Mouse (Mus musculus): ENCODE data around the gene Ptprn2.

Gene Ptprn2

DNA sequence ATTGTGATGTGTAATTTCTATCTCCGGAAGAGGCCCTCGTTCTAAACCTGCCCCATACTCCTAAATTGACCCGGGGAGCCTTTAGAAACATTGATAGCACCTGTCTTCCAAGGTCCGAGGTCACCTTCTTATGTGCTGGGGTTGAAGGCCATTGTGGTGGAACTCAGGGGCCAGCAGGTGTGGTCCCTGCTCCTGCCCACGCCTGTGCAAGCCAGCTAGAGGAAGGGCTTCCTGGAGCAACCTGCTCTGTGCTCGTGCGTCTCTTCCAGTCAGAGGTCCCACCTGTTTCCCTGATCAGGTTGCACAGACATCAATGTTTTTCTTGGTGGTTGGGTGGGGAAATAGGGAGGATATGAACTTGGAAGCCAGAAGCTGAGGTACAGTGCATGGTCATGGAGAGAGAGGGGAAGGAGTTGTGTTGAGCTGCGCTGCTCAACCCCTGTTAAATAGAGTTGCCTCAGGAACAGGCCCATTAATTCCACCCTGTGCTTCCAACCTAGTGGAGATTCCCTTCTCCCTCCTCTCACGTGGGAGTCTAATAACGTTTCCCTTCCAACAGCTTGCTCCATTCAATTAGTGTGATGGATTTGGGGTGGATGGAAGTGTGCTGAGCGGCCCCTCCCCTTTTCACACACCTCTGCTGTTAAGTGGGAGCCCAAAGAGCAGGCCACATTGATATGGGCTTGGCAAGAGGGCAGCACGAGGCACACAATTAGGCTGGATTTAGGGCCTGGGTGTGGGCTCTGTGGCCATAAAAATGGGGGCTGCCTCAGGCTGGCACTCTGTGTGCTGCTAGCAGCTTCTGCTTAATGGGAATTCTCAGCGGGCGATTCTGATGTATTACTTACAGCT, 156.0 kb downstream of the Ptprn2 start:
- DNase-seq (ENCODE audit: low read depth, low spot score): peak; percentile 72

DNA sequence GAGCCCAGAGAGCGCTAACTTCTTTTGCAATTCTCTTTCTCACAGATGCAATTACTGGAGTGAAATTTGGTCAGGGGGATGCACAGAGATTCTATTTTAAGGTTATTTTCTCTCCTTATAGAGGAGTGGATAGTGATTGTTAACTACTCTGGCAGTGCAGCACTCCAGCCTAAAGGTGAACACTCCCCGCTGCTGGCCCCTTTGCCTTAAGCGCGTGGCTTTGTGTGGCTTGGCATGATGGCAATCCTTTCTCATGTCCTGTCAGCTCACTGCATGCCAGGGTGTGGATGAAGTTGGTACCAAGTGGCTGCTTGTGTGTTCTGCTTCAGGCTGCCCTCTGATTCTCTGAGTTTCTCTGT, 156.7 kb downstream of the Ptprn2 start:
- no peak for DNase-seq (ENCODE audit: low read depth, low spot score)

DNA sequence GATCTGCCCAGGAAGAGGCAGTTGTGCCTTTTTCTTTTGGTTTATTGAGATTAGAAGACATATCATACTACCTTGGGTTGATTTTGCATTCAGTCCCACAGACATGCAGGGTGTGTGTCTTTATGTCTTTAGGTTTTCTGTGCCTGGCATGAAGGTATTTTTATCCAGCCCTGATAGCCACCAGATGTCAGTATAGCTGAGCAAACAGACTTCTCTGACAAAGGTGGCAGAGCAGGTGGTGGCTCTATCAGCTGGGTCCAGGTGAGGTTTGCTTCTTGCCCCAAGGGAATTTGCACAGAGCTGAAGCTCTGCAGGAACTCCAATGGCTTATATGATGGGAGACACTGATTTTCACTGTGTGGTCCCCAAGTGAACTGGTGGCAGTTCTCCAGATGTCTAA, 161.3 kb downstream of the Ptprn2 start:
- DNase-seq (ENCODE audit: low read depth, low spot score): no peak

DNA sequence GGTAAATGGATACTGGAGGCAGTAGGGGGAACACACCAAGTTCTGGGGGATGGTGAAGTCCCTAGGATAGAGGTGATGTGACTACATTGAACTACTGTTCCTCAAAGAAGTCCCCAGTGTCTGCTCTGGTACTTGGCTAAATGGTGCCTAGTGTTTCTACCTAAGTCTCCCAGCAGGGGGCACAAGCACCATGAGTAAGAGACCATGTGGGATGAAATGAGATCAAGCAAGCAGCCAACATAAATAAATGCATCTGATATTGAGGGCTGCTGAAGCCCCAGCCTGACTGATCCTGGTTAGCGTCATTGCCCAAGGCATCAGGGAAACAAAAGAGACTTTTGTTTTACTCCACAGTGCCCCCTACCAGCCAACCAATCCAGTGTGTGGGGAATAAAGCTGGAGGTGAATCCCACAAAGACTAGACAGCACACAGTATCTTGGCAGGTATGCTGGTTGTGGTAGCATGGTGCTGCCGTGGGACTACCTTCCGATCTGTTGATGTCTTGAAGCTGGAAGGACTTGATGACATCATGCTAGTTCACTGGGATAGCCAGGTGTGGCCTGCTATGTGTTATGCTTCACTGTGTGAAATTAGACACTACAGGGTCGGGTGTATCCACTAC, 163.2 kb downstream of the Ptprn2 start:
- peak; percentile 37 for DNase-seq (ENCODE audit: low read depth, low spot score)

DNA sequence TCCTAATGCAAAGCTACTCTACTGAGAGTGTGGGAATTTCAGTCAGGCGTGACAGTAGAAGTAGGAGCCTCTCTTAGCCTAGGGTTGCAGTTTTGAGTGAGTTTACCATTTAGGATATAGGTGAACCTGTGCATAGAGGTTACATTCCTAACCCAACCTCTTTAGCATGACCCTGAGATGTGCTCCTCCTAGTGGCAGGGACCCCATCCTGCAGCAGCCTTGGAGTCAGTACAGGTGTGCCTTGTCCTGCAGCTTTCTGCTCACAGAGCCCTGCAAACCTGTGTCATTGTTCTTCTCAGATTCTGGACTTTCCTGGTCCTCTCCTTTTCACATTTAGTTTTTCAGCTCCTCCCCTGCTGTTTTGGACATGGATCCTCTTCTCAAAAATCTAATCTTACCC, 168.2 kb downstream of the Ptprn2 start:
- DNase-seq (ENCODE audit: low read depth, low spot score): no peak

DNA sequence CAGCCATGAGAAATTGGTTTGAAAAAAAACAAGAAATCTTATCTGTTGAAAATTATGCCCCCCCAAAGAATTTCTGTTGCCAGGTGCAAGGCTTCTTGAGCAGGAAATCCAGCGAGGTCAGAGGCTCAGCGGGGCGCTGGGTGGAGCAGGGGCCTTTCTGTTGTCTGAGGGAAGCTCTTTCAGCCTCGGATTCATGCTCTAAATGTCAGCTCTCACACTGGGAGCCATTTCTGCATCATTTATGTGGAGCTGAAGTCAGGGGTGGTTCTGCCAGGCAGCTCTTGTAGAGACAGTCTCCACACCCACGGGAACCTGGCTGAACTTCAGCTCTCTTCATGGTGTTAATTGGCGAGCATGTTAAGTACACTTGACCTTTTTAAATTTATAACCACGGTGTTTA, 174.6 kb downstream of the Ptprn2 start:
- peak; percentile 2 for DNase-seq (ENCODE audit: low read depth, low spot score)

DNA sequence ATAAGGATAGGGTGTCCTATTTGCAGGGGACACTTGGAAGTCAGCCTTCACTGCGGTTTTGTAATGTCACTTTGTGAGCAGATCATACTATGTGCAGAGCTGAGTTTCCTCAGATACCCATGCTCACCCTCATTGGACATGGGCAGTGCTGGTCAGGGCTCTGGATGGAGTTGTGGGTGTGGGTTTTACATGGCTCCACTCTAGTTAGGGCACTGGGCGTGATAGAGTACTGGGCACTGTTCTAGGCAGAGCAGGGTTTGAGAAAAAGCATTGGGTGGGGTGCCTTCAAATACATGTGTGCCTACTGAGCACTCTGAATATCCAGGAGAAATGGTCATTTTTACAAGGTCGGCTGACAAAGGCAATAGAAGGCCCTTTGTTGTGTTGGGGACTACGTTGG, 175.5 kb downstream of the Ptprn2 start:
- no peak for DNase-seq (ENCODE audit: low read depth, low spot score)

DNA sequence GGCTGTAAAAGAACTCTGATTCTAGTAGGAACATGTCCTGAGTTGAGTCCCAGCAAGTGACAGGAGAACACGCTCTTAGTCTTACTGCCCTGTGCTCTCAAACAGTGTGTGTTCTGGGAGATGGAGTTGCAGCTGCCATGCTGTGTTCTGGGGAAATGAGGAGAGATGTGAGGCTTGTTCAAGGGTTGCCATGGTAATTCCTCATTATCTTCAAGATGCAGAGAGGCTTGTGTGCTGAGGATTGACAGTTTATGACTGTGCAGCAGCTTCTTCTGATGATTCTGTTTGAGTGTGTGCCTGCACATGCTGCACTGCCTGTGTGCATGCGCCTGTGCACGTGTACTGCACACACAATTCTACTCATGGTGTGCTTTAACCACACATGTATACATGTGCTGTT, 192.2 kb downstream of the Ptprn2 start:
- DNase-seq (ENCODE audit: low read depth, low spot score): no peak

DNA sequence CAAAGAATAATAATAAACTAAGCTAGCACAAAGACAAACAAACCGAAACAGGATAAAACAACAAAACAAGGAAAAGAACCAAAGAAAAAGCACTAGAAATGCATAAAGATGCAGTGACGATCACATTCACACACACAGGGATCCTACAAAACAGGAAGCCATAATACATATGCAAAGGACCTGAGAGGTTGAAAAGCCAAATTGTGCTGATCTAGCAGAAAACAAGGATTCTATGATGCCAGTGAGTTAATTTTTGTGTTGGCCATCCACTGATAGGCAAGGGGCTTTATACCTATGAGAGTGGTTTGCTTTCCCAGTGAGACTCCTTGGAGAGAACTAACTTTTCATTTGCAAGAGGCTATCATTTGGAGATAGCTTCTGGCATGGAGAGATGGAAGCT, 204.3 kb downstream of the Ptprn2 start:
- DNase-seq (ENCODE audit: low read depth, low spot score): no peak

DNA sequence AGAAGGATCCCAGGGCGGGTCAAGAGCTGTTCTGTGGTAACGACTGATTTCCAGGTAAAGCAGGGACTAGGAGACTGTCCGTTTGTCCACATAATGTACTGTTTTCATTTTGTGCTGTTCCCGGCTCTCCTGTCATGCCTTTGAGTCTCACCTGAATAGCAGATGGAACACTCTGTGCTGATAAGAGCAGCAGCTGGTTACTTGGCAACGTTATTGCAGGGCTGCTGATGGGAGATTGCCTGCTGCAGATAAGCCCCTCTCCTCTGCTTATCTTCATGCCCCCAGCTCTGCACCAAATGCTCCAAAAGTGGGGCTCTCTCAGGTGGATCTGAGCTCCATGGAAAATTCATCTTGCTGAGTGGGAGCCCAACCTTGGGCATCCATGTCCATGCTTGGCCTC, 224.0 kb downstream of the Ptprn2 start:
- no peak for DNase-seq (ENCODE audit: low read depth, low spot score)

DNA sequence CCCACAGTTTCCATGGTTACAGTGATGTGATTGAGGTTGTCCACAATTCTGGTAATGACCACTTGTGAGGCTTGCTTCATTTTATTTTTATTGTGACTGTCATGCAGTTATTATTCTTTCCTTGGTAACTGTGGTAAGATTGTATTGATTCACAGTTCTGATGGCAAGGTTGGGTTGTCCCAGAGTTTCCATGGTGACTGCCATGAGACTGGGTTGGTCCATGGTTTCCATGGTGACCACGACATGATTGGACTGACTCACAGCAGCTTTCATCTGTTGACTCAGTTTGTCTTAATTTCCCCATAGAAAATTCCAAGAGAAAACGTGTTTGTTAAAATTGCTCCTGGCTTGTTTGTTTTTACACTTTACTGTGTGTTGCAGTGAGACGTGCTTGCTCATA, 225.2 kb downstream of the Ptprn2 start:
- no peak for DNase-seq (ENCODE audit: low read depth, low spot score)

DNA sequence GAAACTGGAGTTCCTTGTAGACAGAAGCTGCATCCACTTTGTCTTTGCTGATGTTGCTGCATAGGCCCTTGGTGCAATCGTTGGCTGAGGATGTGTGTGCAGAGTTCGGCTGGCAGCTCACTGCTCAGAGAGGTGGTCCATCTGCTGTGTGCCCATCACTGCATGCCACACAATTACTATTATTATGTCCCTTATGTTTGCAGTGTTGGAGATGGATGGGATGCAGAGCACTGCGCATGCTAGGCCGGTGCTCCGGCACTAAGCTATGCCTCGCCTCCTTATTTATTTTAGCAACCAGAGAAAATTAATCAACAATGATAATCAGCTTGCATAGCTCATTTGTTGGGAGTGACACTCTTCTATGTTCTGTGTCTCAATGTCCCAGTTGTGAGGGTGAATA, 225.6 kb downstream of the Ptprn2 start:
- no peak for DNase-seq (ENCODE audit: low read depth, low spot score)

DNA sequence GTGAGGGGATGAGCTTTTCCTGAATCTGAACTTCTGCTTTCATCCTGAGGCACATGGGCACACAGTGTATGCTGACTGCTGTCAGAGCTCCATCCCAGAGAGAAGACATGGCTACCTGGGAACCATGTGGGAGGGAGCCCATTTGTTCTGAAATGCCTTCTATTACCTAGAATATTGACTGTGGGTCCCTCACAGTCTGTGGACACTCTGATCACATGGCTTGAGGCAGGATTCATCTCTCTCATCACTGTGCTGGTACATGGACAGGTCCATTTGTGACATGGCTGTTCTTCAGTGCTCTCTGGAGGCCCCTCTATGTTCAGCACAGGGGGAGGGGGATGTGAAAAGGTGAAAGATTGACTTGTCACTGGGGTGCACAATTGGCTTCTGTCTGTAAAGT, 227.6 kb downstream of the Ptprn2 start:
- no peak for DNase-seq (ENCODE audit: low read depth, low spot score)

DNA sequence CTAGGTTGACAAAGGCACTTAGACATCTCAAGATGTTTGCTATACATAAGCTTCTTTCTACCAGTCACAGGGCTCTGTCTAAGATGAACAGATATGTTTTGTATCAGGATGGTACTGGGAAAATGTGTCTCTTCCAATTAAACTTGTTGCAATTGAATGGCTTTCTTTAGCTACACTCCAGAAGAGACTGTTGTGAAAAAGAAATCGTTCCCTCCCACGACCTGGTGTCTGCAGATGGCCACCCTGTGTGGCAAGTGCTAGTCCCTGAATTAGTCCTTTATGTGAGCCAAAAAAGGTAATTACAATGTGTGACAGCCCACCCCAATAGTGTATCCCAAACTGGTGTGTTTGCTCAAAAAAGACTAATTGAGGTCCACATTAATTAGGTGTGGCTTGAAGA, 235.5 kb downstream of the Ptprn2 start:
- no peak for DNase-seq (ENCODE audit: low read depth, low spot score)

DNA sequence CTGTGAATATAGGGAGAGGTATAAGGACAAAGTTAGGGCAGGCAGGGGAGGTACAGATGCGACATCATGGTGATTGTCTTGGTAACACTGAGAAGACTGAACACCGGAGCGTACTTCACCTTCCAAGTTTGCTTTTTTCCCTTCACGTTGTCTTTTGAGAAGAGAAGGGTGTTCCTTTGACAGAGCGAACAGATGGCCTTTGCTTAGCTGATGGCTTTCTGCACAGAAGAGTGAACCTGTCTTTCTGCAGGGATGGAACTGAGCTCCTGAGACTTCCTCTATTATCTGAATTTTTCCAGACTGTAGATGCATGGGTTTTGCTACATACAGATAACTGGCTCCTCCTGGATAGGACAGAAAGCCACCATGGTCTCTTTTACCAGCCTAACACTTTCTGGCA, 254.6 kb downstream of the Ptprn2 start:
- DNase-seq (ENCODE audit: low read depth, low spot score): no peak

DNA sequence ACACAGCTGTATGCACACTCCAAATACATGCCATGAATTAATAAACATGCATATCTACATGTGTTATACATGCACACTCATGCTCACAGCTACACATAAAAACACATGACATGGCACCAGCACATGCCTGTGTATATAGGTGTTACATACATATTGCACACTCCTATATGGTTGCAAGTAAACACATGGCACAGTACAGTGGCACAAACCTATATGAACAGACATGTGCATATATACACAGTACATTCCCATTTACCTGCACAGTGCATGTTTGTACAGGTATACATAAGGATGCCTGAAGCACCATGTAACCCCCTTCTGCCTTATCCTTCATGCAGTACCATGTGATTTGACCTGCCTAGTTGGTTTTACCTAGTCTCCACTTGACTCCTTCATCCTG, 255.8 kb downstream of the Ptprn2 start:
- no peak for DNase-seq (ENCODE audit: low read depth, low spot score)

DNA sequence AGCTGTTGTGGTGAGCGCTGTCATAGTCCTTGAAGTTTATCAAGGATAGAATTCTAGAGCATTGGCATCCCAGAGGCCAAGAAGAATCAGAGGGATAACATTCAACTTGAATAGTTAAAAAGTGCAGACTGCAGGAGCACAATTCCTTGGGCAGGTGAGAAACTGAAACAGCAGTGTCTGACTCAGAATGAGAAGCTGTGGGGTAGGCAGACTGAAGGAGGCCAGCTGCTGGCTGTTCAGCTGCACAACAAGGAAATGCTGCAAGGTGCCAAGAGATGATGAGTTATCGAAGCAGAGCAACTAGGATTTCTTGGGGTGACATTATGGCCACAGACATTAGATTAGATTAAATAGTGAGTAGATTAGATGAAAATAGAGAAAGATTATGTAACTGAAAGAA, 260.9 kb downstream of the Ptprn2 start:
- no peak for DNase-seq (ENCODE audit: low read depth, low spot score)

DNA sequence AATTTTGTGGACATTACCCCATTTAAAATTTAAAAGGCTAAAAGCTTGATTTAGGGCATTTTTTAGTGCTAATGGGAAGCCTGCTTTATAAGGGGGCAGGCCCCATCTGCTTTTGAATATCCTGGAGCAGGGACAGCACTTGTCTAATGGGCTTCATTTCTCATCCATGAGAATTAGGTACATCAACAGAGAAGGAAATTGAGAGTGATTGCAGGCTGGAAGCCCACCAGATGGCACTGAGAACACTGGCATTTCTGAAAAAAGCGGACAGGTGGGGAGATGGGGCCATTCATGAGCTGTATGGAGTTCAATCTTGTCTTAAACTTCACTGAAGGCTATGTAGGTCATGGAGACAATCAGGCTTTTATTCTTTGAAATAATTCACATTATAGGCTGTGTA, 267.3 kb downstream of the Ptprn2 start:
- DNase-seq (ENCODE audit: low read depth, low spot score): no peak

DNA sequence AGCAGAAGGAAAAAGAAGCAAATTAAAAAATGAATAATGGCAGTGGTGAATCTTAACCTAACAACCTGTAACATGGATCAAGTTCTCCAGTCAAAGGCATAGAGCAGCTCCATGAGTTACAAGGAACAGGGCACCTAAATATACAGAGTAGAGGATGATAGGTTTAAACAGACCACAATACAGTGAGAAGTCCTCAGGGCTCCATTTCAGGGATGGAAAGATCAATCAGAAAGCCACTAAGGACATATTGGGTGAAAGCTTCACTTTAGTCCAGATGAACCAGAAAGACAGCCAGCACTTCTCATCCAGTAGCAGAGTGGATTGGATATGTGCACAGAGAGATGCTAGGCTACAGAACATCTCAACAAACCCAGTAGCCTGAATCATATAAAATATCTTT, 278.4 kb downstream of the Ptprn2 start:
- DNase-seq (ENCODE audit: low read depth, low spot score): no peak

DNA sequence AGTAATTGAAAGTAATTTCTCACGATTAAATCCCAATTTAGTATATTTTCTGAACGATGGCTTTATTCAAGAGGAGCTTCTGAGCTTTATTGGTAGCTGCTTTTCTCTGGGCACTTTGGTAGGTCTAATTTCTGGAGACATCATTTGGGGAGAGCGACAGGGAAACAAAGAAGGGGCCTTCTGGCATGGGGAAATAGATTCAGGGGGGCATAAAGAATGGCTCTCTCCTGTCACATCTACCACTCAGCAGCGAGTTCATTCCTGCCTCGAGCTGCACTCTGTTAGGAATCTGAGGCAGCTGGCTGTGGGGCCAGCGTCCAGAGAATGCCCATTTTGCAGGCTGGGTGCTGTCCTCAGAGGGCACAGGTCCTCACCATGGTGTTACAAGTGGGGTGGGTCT, 285.4 kb downstream of the Ptprn2 start:
- no peak for DNase-seq (ENCODE audit: low read depth, low spot score)

DNA sequence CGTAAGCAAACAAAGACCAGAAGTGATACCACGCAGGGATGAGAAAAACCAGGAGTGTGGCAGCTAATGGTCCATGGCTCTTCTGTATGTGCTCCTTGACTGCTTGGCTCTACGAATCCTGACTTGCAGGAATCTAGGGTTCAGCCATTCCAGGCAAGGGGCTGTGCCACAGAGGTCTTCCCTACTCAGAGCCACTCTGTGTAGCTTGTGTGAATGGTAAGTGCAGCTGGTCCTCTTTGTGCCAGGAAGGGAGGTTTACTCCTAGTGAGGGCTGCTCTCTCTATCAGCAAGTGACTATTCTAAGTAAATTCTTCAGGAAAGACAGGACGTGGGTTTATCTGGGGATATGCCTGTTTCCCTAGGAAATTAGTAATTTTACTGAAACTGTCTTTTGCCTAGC, 286.0 kb downstream of the Ptprn2 start:
- no peak for DNase-seq (ENCODE audit: low read depth, low spot score)

DNA sequence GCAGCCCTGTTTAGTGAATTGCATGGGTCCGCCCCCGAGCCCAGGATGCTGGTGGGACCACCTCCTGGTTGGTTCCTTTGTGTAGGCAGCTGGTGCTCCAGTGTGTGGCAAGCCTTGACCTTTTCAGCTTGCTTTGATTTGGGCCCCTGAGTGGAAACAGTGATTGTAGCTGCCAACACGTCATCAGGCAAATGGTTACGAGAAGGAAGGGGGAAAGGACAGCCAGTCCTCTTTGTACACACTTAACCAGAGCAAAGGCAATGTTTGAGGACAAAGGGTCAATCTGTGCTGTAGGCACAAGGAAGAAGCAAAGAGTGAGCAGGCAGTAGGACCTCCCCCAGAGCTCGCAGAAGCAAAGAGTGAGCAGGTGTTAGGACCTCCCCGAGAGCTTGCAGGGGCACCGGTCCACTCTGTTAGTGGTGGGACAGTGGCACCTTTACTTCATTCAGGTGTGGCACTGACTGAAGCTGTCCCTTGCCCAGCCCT, 286.6 kb downstream of the Ptprn2 start:
- DNase-seq (ENCODE audit: low read depth, low spot score): peak; percentile 32

DNA sequence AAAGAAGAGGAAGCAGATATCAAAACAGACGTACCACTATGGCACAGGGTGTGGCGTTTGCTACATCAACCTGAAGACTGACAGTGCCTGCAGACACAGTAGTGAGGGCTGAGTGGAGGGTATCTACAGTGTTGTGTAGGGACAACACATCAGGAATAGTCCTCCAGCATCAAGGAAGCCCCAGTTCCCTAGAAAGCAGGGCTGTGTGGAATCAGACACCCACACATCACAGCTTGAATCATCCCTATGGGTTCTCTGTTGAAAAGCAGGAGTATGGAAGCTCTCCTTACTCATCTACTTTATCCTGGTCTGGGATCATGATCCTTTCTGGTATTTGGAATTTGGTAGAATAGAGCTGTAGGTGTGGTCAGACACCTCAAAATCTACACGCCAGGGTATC, 287.8 kb downstream of the Ptprn2 start:
- DNase-seq (ENCODE audit: low read depth, low spot score): no peak

All from forelimb bud, embryonic 11.5 days (tissue).